Mouse (Mus musculus) bone marrow, adult 2 months (tissue): Measurements from ENCODE around the gene Kcnq5.

Source experiments
- CTCF ChIP-seq: fragments of 200-500 bp; IDR thresholded peaks from 2 replicates; pipeline ENCODE4 v1.5.1; 2011; ENCODE audit warnings: low read length, control low read depth; ENCODE audit not compliant: control insufficient read depth, insufficient read depth
- POLR2A ChIP-seq: fragments of 200-500 bp; IDR thresholded peaks from 2 replicates; pipeline ENCODE4 v1.6.1; 2011; ENCODE audit warnings: low read depth, mild to moderate bottlenecking, control low read depth, low read length, borderline replicate concordance; ENCODE audit not compliant: control insufficient read depth

DNA sequence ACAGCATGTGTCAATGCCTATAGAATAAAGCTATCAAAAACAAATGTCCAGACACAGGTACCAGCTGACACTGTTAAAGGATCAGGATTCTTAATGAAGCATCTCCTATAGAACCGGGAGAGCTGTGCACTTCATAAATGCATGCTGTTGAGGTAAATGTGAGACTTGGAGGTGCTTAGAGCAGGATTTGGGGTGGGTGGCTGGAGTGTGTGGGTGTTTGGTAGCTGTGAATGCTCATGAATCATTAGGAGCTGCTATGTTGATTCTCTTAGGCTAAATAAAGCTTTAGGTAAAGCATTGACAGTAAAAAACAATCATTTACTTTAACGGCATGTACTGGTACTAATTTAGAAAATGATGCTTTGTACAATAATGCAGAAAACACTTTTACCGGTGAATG lies 465.4 kb downstream of the Kcnq5 start:
- TF ChIP-seq CTCF: no peak
- TF ChIP-seq POLR2A: no peak
